Mouse (Mus musculus): ENCODE data around the gene Rad23b. TPM values are rescaled to one million over a fixed set of nuclear protein-coding genes. Genes with fewer than 3 reads are reported as not detected.
"Not testable (repeated sequence)": the region's sequence is repeated elsewhere in the genome, so short reads cannot be mapped to it uniquely, and the experiment has no call there.

Gene Rad23b
- polyA plus RNA-seq, 1 experiment = 143 TPM

DNA sequence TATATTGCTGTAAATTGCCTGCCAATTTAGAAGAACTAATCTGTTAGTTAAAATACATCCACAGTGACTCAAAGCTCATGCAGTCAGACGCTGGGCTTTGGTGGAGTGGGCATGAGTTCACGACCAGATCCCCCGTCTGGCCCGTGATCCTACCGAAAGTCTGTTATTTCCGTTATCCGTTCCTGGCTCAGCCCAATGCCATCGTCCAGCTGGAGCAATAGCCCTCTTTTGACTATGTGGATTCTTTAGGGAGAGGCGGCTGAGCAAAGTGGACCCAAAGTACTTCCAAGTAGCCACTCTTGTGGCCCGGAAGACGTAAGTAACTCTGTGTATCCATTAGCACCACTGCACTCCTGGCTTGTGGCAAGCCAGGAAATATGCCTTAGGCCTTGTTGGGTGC lies 49.1 kb downstream of the Rad23b start:
- Histone ChIP-seq H3K79me3 (ENCODE audit: low read depth) (no peaks in the 10 kb centered on the region), H3K27me3 (ENCODE audit: control insufficient read depth, insufficient read depth, insufficient read length) (no peaks in the 10 kb centered on the region), H3K79me2 (ENCODE audit: control insufficient read depth, insufficient read depth) (no peaks in the 10 kb centered on the region), H3K4me3 (ENCODE audit: insufficient read depth, poor library complexity, severe bottlenecking) (no peak overlapping the region), H3K36me3 (ENCODE audit: control insufficient read depth, insufficient read depth) (no peaks in the 10 kb centered on the region), H3ac (ENCODE audit: control insufficient read depth, insufficient read length, low read depth) (no peak overlapping the region)
- TF ChIP-seq CEBPB (IDR thresholded peaks at IDR 0.05; ENCODE audit: low read depth) (no peak), MYOG (IDR thresholded peaks at IDR 0.05; ENCODE audit: control insufficient read depth, extremely low read depth, insufficient read length) (no peak), FOSL1 (IDR thresholded peaks at IDR 0.05; ENCODE audit: insufficient read depth, low read length, poor library complexity, severe bottlenecking) (no peak), USF1 (IDR thresholded peaks at IDR 0.05; ENCODE audit: low read depth) (no peak), MYOD1 (IDR thresholded peaks at IDR 0.05; ENCODE audit: control insufficient read depth, insufficient read length, low read depth) (no peak), MAX (IDR thresholded peaks at IDR 0.05) (no peak), CTCF (IDR thresholded peaks at IDR 0.05; ENCODE audit: control insufficient read depth, insufficient read depth, insufficient read length) (no peak)

DNA sequence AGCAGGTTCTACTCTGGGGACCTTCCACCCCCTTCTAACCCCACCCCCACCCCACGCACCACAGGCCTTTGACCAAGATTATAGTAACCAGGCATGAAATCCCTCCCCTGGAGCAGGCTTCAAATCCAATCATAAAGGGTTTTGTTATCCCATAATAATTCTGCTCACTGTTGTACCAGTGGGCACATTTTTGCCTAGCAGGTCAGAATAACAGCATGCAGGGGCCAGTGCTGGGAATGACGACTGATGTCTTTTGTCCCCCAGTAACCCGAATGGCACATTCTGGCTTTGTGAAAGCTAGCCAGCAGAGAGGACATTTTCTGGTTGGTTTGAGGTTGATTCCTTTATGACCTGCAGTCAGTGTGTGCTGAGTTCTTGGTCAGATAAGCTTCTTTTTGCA lies 55.5 kb downstream of the Rad23b start:
- TF ChIP-seq USF1 (IDR thresholded peaks at IDR 0.05; ENCODE audit: low read depth) (no peak), MAX (IDR thresholded peaks at IDR 0.05) (no peak), MYOG (IDR thresholded peaks at IDR 0.05; ENCODE audit: control insufficient read depth, extremely low read depth, insufficient read length) (no peak), CEBPB (IDR thresholded peaks at IDR 0.05; ENCODE audit: low read depth) (no peak), FOSL1 (IDR thresholded peaks at IDR 0.05; ENCODE audit: insufficient read depth, low read length, poor library complexity, severe bottlenecking) (no peak), CTCF (IDR thresholded peaks at IDR 0.05; ENCODE audit: control insufficient read depth, insufficient read depth, insufficient read length) (no peak), MYOD1 (IDR thresholded peaks at IDR 0.05; ENCODE audit: control insufficient read depth, insufficient read length, low read depth) (no peak)
- no peaks in the 10 kb centered on the region for H3K79me2 ChIP-seq (ENCODE audit: control insufficient read depth, insufficient read depth)
- no peaks in the 10 kb centered on the region for H3K79me3 ChIP-seq (ENCODE audit: low read depth)
- H3K36me3 ChIP-seq (ENCODE audit: control insufficient read depth, insufficient read depth) = no peaks in the 10 kb centered on the region
- H3ac ChIP-seq (ENCODE audit: control insufficient read depth, insufficient read length, low read depth) = no peak overlapping the region
- no peak overlapping the region for H3K4me3 ChIP-seq (ENCODE audit: insufficient read depth, poor library complexity, severe bottlenecking)
- no peaks in the 10 kb centered on the region for H3K27me3 ChIP-seq (ENCODE audit: control insufficient read depth, insufficient read depth, insufficient read length)

DNA sequence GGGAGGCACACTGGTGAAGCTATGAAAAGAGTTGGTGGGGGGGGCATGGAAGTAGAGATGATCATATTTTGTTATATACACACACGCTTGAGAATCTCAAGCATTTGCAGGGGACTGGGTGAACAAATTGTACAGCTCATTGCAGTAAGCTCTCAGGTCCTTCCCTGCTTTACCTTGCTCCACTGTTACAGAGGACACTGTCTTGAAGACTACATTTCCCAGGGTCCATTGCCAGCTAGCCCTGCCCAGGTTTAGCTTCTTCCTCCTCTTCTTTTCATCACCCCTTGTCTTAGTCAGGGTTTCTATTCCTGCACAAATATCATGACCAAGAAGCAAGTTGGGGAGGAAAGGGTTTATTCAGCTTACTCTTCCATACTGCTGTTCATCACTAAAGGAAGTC lies 56.7 kb downstream of the Rad23b start:
- H3K79me3 ChIP-seq (ENCODE audit: low read depth) = no peaks in the 10 kb centered on the region
- no peaks in the 10 kb centered on the region for H3K36me3 ChIP-seq (ENCODE audit: control insufficient read depth, insufficient read depth)
- TF ChIP-seq CEBPB (IDR thresholded peaks at IDR 0.05; ENCODE audit: low read depth) = no peak
- no peak for TF ChIP-seq FOSL1 (IDR thresholded peaks at IDR 0.05; ENCODE audit: insufficient read depth, low read length, poor library complexity, severe bottlenecking)
- TF ChIP-seq MAX (IDR thresholded peaks at IDR 0.05) = no peak
- no peak for TF ChIP-seq MYOG (IDR thresholded peaks at IDR 0.05; ENCODE audit: control insufficient read depth, extremely low read depth, insufficient read length)
- no peak for TF ChIP-seq USF1 (IDR thresholded peaks at IDR 0.05; ENCODE audit: low read depth)
- TF ChIP-seq MYOD1 (IDR thresholded peaks at IDR 0.05; ENCODE audit: control insufficient read depth, insufficient read length, low read depth) = no peak
- no peak for TF ChIP-seq CTCF (IDR thresholded peaks at IDR 0.05; ENCODE audit: control insufficient read depth, insufficient read depth, insufficient read length)
- H3K4me3 ChIP-seq (ENCODE audit: insufficient read depth, poor library complexity, severe bottlenecking) = no peak overlapping the region
- no peaks in the 10 kb centered on the region for H3K27me3 ChIP-seq (ENCODE audit: control insufficient read depth, insufficient read depth, insufficient read length)
- no peaks in the 10 kb centered on the region for H3K79me2 ChIP-seq (ENCODE audit: control insufficient read depth, insufficient read depth)
- no peak overlapping the region for H3ac ChIP-seq (ENCODE audit: control insufficient read depth, insufficient read length, low read depth)

DNA sequence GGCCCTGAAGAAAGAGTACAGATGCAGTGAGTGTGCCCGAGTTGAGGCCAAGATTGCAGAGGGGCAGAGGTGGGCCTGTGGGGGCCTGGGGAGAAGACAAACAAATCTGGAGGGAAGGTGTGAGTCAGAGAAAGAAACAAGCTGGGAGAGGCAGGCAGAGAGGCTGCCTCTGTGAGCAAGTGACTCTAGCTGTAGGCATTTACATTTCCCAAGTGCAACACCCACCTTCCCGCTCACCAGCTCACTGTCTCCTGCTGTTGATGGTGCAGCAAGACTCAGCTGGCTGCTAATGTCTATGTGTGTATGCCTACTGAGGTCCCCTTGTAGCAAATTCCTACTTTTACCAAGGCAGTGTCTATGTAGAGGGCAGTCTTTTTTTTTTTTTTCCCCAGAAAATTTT lies 58.2 kb downstream of the Rad23b start:
- Histone ChIP-seq H3K79me3 (ENCODE audit: low read depth) (no peaks in the 10 kb centered on the region), H3K27me3 (ENCODE audit: control insufficient read depth, insufficient read depth, insufficient read length) (no peaks in the 10 kb centered on the region), H3K79me2 (ENCODE audit: control insufficient read depth, insufficient read depth) (no peaks in the 10 kb centered on the region), H3K36me3 (ENCODE audit: control insufficient read depth, insufficient read depth) (no peaks in the 10 kb centered on the region), H3K4me3 (ENCODE audit: insufficient read depth, poor library complexity, severe bottlenecking) (no peak overlapping the region), H3ac (ENCODE audit: control insufficient read depth, insufficient read length, low read depth) (no peak overlapping the region)
- no peak for TF ChIP-seq MYOD1 (IDR thresholded peaks at IDR 0.05; ENCODE audit: control insufficient read depth, insufficient read length, low read depth)
- TF ChIP-seq MYOG (IDR thresholded peaks at IDR 0.05; ENCODE audit: control insufficient read depth, extremely low read depth, insufficient read length) = no peak
- TF ChIP-seq MAX (IDR thresholded peaks at IDR 0.05) = no peak
- TF ChIP-seq USF1 (IDR thresholded peaks at IDR 0.05; ENCODE audit: low read depth) = no peak
- TF ChIP-seq FOSL1 (IDR thresholded peaks at IDR 0.05; ENCODE audit: insufficient read depth, low read length, poor library complexity, severe bottlenecking) = no peak
- TF ChIP-seq CEBPB (IDR thresholded peaks at IDR 0.05; ENCODE audit: low read depth) = no peak
- no peak for TF ChIP-seq CTCF (IDR thresholded peaks at IDR 0.05; ENCODE audit: control insufficient read depth, insufficient read depth, insufficient read length)

DNA sequence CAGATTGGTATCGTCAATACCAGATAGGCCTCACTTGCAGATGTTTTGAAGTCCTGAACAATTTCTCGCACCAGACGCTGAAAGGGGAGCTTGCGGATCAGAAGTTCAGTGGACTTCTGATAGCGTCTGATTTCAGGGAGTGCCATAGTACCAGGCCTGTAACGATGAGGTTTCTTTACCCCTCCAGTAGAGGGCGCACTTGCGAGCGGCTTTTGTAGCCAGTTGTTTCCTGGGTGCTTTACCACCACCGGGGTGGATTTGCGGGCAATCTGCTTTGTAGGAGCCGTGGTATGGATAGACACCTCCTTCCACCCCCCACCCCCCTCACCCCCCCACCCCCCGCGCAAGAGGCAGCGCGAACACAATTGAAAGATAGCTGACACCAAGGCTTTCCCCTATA lies 59.2 kb downstream of the Rad23b start:
- no peak overlapping the region for H3ac ChIP-seq (ENCODE audit: control insufficient read depth, insufficient read length, low read depth)
- H3K79me3 ChIP-seq (ENCODE audit: low read depth) = no peaks in the 10 kb centered on the region
- TF ChIP-seq USF1 (IDR thresholded peaks at IDR 0.05; ENCODE audit: low read depth) (no peak), MYOG (IDR thresholded peaks at IDR 0.05; ENCODE audit: control insufficient read depth, extremely low read depth, insufficient read length) (no peak), FOSL1 (IDR thresholded peaks at IDR 0.05; ENCODE audit: insufficient read depth, low read length, poor library complexity, severe bottlenecking) (no peak), MYOD1 (IDR thresholded peaks at IDR 0.05; ENCODE audit: control insufficient read depth, insufficient read length, low read depth) (no peak), MAX (IDR thresholded peaks at IDR 0.05) (no peak), CEBPB (IDR thresholded peaks at IDR 0.05; ENCODE audit: low read depth) (no peak), CTCF (IDR thresholded peaks at IDR 0.05; ENCODE audit: control insufficient read depth, insufficient read depth, insufficient read length) (no peak)
- H3K27me3 ChIP-seq (ENCODE audit: control insufficient read depth, insufficient read depth, insufficient read length) = no peaks in the 10 kb centered on the region
- no peaks in the 10 kb centered on the region for H3K79me2 ChIP-seq (ENCODE audit: control insufficient read depth, insufficient read depth)
- H3K36me3 ChIP-seq (ENCODE audit: control insufficient read depth, insufficient read depth) = no peaks in the 10 kb centered on the region
- no peak overlapping the region for H3K4me3 ChIP-seq (ENCODE audit: insufficient read depth, poor library complexity, severe bottlenecking)

DNA sequence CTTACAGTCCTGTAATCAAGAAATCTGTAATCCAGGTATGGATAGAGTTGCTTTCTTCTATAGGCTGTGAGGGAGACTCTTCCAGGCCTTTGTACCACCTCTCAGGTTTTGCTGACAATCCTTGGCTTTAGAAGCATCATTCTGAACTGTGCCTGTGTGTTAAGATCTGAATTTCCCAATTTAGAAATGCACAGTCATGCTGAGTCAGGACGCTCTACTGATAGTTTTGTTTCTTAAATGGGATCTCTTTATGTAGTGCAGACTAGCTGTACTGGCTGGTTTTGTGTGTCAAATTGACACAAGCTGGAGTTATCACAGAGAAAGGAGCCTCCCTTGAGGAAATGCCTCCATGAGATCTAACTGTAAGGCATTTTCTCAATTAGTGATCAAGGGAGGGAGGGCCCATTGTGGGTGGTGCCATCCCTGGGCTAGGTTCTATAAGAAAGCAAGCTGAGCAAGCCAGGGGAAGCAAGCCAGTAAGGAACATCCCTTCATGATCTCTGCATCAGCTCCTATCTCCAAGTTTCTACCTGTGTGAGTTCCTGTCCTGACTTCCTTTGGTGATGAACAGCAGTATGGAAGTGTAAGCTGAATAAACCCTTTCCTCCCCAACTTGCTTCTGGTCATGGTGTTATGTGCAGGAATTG lies 59.9 kb downstream of the Rad23b start:
- not testable (repeated sequence) for H3K27me3 ChIP-seq (ENCODE audit: control insufficient read depth, insufficient read depth, insufficient read length); H3K4me3 ChIP-seq (ENCODE audit: insufficient read depth, poor library complexity, severe bottlenecking); H3ac ChIP-seq (ENCODE audit: control insufficient read depth, insufficient read length, low read depth); H3K79me3 ChIP-seq (ENCODE audit: low read depth); H3K36me3 ChIP-seq (ENCODE audit: control insufficient read depth, insufficient read depth); H3K79me2 ChIP-seq (ENCODE audit: control insufficient read depth, insufficient read depth)
